Mouse (Mus musculus): ENCODE data around the gene Zfp213.
"Not testable (repeated sequence)": the region's sequence is repeated elsewhere in the genome, so short reads cannot be mapped to it uniquely, and the experiment has no call there.

GRCm38 (mm10) chr17:23595139-23595538, 31.1 kb upstream of the Zfp213 start:
- not testable (repeated sequence) for TF ChIP-seq CTCF (IDR thresholded peaks at IDR 0.05; ENCODE audit: control insufficient read depth, insufficient read depth, low read length); POLR2A (IDR thresholded peaks at IDR 0.05; ENCODE audit: borderline replicate concordance, control insufficient read depth, low read depth, low read length)
